Comparison of ENCODE assay signal across 31 mouse cellular contexts in the genomic region with DNA sequence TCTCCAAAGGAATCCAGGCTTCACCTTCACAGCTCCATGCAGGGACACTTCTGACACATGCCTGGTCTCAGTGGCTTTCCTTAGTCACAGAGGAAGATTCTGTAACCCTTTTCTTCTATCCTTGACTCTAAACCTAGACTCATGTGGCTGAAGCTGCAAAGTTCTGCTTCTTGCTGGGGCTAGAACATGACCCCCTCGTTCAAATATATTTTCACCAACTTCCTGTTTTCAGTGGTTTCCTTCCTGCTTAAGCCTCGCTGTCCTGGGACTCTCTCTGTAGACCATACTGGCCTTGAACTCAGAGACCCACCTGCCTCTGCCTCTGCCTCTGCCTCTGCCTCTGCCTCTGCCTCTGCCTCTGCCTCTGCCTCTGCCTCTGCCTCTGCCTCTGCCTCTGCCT. TPM values are rescaled to one million over a fixed set of nuclear protein-coding genes. Genes with fewer than 3 reads are reported as not detected.
A peak's percentile ranks its signal among the peaks of the same experiment; 100 is the strongest.
DNase-seq lines count a peak whose midpoint lies in the region; ATAC-seq and TF ChIP-seq lines count a peak whose summit lies in the region.
"Had no signal": no experiment of that assay in that cellular context is flagged by ENCODE, and none has a peak within 500 bp of the region (broad histone marks: within the 10 kb centered on the region; RNA-seq: fewer than 3 reads in every experiment).

No protein-coding gene starts in this region.

- dilution Hi-C loops in CH12.LX (cut with MboI; ENCODE audit: extremely low pct_ligation_motif_present, extremely low pct_unique_long_range_greater_than_20kb, low sequenced_read_pairs) = no loop called here

- TF ChIP-seq POLR2A in CH12.LX (IDR thresholded peaks at IDR 0.05; ENCODE audit: low read depth, low read length) = no peak

- no peak overlapping the region for H3K4me3 ChIP-seq in CH12.LX (replicated peaks in 1 of 3; ENCODE audit: low read depth in 2 of 3, low read length in 2 of 3, poor library complexity in 1 of 3)
- H3K4me3 ChIP-seq: embryonic facial prominence, embryonic 10.5 days; embryonic facial prominence, embryonic 13.5 days; erythroblast, embryonic 14.5 days; forebrain, embryonic 12.5 days; forebrain, embryonic 15.5 days; heart, embryonic 12.5 days; heart, embryonic 15.5 days; hindbrain, embryonic 10.5 days had no signal

- peaks cover 2 to 18% of the 10 kb centered on the region in 2 experiments; a peak in 2 of 4 replicates for H3K4me1 ChIP-seq in CH12.LX (ENCODE audit: control insufficient read depth in 1 of 2, insufficient read depth in 2 of 2)
- H3K4me1 ChIP-seq: embryonic facial prominence, embryonic 13.5 days; forebrain, embryonic 12.5 days; heart, embryonic 12.5 days; hindbrain, embryonic 10.5 days had no signal

- DNase-seq in CH12.LX (ENCODE audit: extremely low read depth) = peak; percentile 18
- DNase-seq in MEL-GATA-1-ER (ENCODE audit: extremely low read depth, low read depth) = peak; percentile 6
- peak; percentile 22 for DNase-seq in splenic B cell, adult 2 months (ENCODE audit: low read depth, low spot score)
- DNase-seq in embryo, embryonic 10.5 days (ENCODE audit: low spot score) = no peak
- no peak for DNase-seq in yolk sac, embryonic 10.5 days (ENCODE audit: low spot score)
- DNase-seq: adrenal gland, postnatal 10 days; adrenal gland, postnatal 36 days; cerebellum, adult 11 months; cerebellum, adult 2 months; cerebellum, adult 9-11 months; cerebellum, postnatal 25 days; gastrocnemius, postnatal 25 days; heart, postnatal 10 days; heart, postnatal 36 days; kidney, adult 18-20 months had no signal

- no peak overlapping the region for H3K27ac ChIP-seq in CH12.LX (ENCODE audit: insufficient read depth, low read depth)
- H3K27ac ChIP-seq: embryonic facial prominence, embryonic 10.5 days; embryonic facial prominence, embryonic 13.5 days; forebrain, embryonic 12.5 days; forebrain, embryonic 15.5 days; heart, embryonic 15.5 days; hindbrain, embryonic 10.5 days; hindbrain, embryonic 14.5 days; hindbrain, postnatal 0 days had no signal

- H3K9me3 ChIP-seq in CH12.LX (replicated peaks; ENCODE audit: low read length) = peaks cover 3% of the 10 kb centered on the region
- H3K9me3 ChIP-seq: embryonic facial prominence, embryonic 10.5 days; embryonic facial prominence, embryonic 13.5 days; forebrain, embryonic 12.5 days; forebrain, embryonic 15.5 days; G1E; heart, embryonic 15.5 days; hindbrain, embryonic 10.5 days had no signal

- H3K79me2 ChIP-seq in CH12.LX (replicated peaks; ENCODE audit: control insufficient read depth, extremely low read depth, insufficient read depth, poor library complexity, severe bottlenecking) = no peaks in the 10 kb centered on the region

- TF ChIP-seq RAD21 in CH12.LX (IDR thresholded peaks at IDR 0.05; ENCODE audit: low read depth, low read length) = no peak

- H3K9ac ChIP-seq in CH12.LX (ENCODE audit: insufficient read depth, low read depth) = no peak overlapping the region
- H3K9ac ChIP-seq: embryonic facial prominence, embryonic 13.5 days; forebrain, embryonic 12.5 days; forebrain, embryonic 15.5 days; heart, embryonic 12.5 days; heart, embryonic 15.5 days; hindbrain, embryonic 14.5 days had no signal

- no peaks in the 10 kb centered on the region for H3K27me3 ChIP-seq in CH12.LX (replicated peaks)
- no peaks in the 10 kb centered on the region for H3K27me3 ChIP-seq in splenic B cell, adult 2 months (ENCODE audit: control insufficient read depth, insufficient read depth, low read length, poor library complexity, severe bottlenecking)
- H3K27me3 ChIP-seq: embryonic facial prominence, embryonic 13.5 days; heart, embryonic 12.5 days; heart, embryonic 15.5 days had no signal

- no peak overlapping the region for H3K4me2 ChIP-seq in CH12.LX (ENCODE audit: insufficient read depth, low read depth, poor library complexity, severe bottlenecking)
- H3K4me2 ChIP-seq: embryonic facial prominence, embryonic 13.5 days; forebrain, embryonic 12.5 days; forebrain, embryonic 15.5 days; heart, embryonic 12.5 days; heart, embryonic 15.5 days; hindbrain, embryonic 14.5 days had no signal

- ATAC-seq in megakaryocyte, adult 5-6 weeks (ENCODE audit: poor library complexity, severe bottlenecking) = peak; percentile 63
- no peak for ATAC-seq in cerebellum, adult (ENCODE audit: insufficient number of reproducible peaks, low FRiP score, low TSS enrichment)
- ATAC-seq: activated CD4-positive, CD25-positive, alpha-beta regulatory T cell, adult 4 months; forebrain, embryonic 15.5 days; hindbrain, postnatal 0 days; inflammation-experienced regulatory T-cells, adult 6 months; intestine, embryonic 16.5 days had no signal

- H3K36me3 ChIP-seq in CH12.LX (replicated peaks in 1 of 2; ENCODE audit: control insufficient read depth in 1 of 2, insufficient read depth in 1 of 2, low read length in 1 of 2) = no peaks in the 10 kb centered on the region
- no peaks in the 10 kb centered on the region for H3K36me3 ChIP-seq in splenic B cell, adult 2 months (ENCODE audit: control insufficient read depth, insufficient read depth, low read length, poor library complexity, severe bottlenecking)
- H3K36me3 ChIP-seq: embryonic facial prominence, embryonic 10.5 days; embryonic facial prominence, embryonic 13.5 days; forebrain, embryonic 12.5 days; forebrain, embryonic 15.5 days; G1E; heart, embryonic 12.5 days; heart, embryonic 15.5 days; hindbrain, embryonic 10.5 days had no signal

- TF ChIP-seq CTCF in CH12.LX (conservative IDR thresholded peaks at IDR 0.05 in 1 of 2, IDR thresholded peaks at IDR 0.05 in 1 of 2; ENCODE audit: low read depth in 2 of 2, low read length in 2 of 2) = no peak

- in situ Hi-C loops in CH12.LX (cut with MboI; ENCODE audit: low pct_ligation_motif_present, low pct_unique_long_range_greater_than_20kb, low sequenced_read_pairs) = no loop called here

- TF ChIP-seq EP300 in CH12.LX (IDR thresholded peaks at IDR 0.05; ENCODE audit: low read length) = no peak

TF ChIP-seq in CH12.LX, 34 proteins besides CTCF, POLR2A, EP300 and RAD21:
- no peak for TF ChIP-seq ZC3H11A (IDR thresholded peaks at IDR 0.05; ENCODE audit: low read depth, low read length)
- no peak for TF ChIP-seq USF1 (IDR thresholded peaks at IDR 0.05; ENCODE audit: low read depth, low read length)
- TF ChIP-seq E2F4 (IDR thresholded peaks at IDR 0.05; ENCODE audit: insufficient replicate concordance, low read depth, low read length) = no peak

RNA-seq across cellular contexts. Expression of a gene that starts 34.5 kb away (rescaled TPM):
- total RNA-seq in CH12.LX (2012; rRNA removed) (34.5 and 46.3 TPM in 2 replicates), CH12.LX (2014; rRNA removed) (51.1 and 57.6 TPM in 2 replicates)
- 51.5 and 64.0 TPM in 2 replicates for polyA plus RNA-seq in CH12.LX (2012; ENCODE audit: insufficient read length, low read depth)
- 324 and 340 TPM in 2 replicates for total RNA-seq in megakaryocyte, adult 5-6 weeks (2015)
- 83.8 and 92.4 TPM in 2 replicates for total RNA-seq in megakaryocyte, adult 5-6 weeks (2017)

Comparison
In these comparisons a context has a peak if more than half of its experiments do, and no peak if none do; other contexts are left out.
1. DNase-seq: peak in CH12.LX (single experiment), MEL-GATA-1-ER (single experiment) and splenic B cell, adult 2 months (single experiment); none in embryo, embryonic 10.5 days (single experiment) and yolk sac, embryonic 10.5 days (single experiment).